Mouse (Mus musculus): ENCODE measurements around the gene Gli3.

- TF ChIP-seq CTCF (IDR thresholded peaks at IDR 0.05; ENCODE audit: low read depth, low read length) (no peak), POLR2A (IDR thresholded peaks at IDR 0.05; ENCODE audit: insufficient read depth, low read length) (no peak)
Observed at GRCm38 (mm10) chr13:15543888-15544640, 81.0 kb downstream of the Gli3 start.
